Comparison of ENCODE assay signal across 10 mouse cellular contexts in genomic region chr16:10749824-10750223, GRCm38 (mm10). TPM values are rescaled to one million over a fixed set of nuclear protein-coding genes. Genes with fewer than 3 reads are reported as not detected.
DNase-seq lines count a peak whose midpoint lies in the region; ATAC-seq and TF ChIP-seq lines count a peak whose summit lies in the region.
"Had no signal": no experiment of that assay in that cellular context is flagged by ENCODE, and none has a peak within 500 bp of the region (broad histone marks: within the 10 kb centered on the region; RNA-seq: fewer than 3 reads in every experiment).

No protein-coding gene starts in this region.

- peak; percentile 41 for ATAC-seq in heart, embryonic 11.5 days (replicated peaks; ENCODE audit: insufficient number of reproducible peaks, low FRiP score, low TSS enrichment)
- ATAC-seq in neural tube, embryonic 13.5 days (ENCODE audit: low read depth), result peak; percentile 40; the same call in 1 of the 2 replicates
- peak; percentile 59; the same call in 1 of the 2 replicates for ATAC-seq in hindbrain, postnatal 0 days
- peak; percentile 61 for ATAC-seq in stomach, embryonic 15.5 days (ENCODE audit: insufficient read depth, low FRiP score, low read depth)

- H3K27ac ChIP-seq in heart, embryonic 11.5 days (ENCODE audit: low read depth, low read length), result no peak overlapping the region
- no peak overlapping the region for H3K27ac ChIP-seq in heart, adult 2 months
- no peak overlapping the region for H3K27ac ChIP-seq in neural tube, embryonic 13.5 days (replicated peaks)
- 0 out of 2 replicates have a peak overlapping the region, but pooled peaks have one; percentile 26 for H3K27ac ChIP-seq in hindbrain, postnatal 0 days
- H3K27ac ChIP-seq in stomach, embryonic 15.5 days, result peak overlapping the region; percentile 4; the same call in 1 of the 2 replicates
- H3K27ac ChIP-seq: hindbrain, embryonic 15.5 days had no signal

- no peaks in the 10 kb centered on the region for H3K27me3 ChIP-seq in heart, embryonic 11.5 days (ENCODE audit: control insufficient read depth, insufficient read depth, low read length)
- no peaks in the 10 kb centered on the region for H3K27me3 ChIP-seq in heart, adult 2 months (ENCODE audit: control insufficient read depth, insufficient read depth, low read length)
- no peaks in the 10 kb centered on the region for H3K27me3 ChIP-seq in neural tube, embryonic 13.5 days
- no peaks in the 10 kb centered on the region for H3K27me3 ChIP-seq in hindbrain, postnatal 0 days (ENCODE audit: insufficient read depth, low read length)
- no peaks in the 10 kb centered on the region for H3K27me3 ChIP-seq in stomach, embryonic 15.5 days (replicated peaks)
- H3K27me3 ChIP-seq: CH12.LX; hindbrain, embryonic 15.5 days had no signal

- no peaks in the 10 kb centered on the region for H3K36me3 ChIP-seq in heart, embryonic 11.5 days (ENCODE audit: control insufficient read depth, insufficient read depth, low read length)
- no peaks in the 10 kb centered on the region for H3K36me3 ChIP-seq in heart, adult 2 months (ENCODE audit: control insufficient read depth, insufficient read depth, low read length)
- no peaks in the 10 kb centered on the region for H3K36me3 ChIP-seq in neural tube, embryonic 13.5 days
- no peaks in the 10 kb centered on the region for H3K36me3 ChIP-seq in hindbrain, postnatal 0 days (ENCODE audit: insufficient read depth, low read length)
- H3K36me3 ChIP-seq in stomach, embryonic 15.5 days, result no peaks in the 10 kb centered on the region
- H3K36me3 ChIP-seq: hindbrain, embryonic 15.5 days had no signal

- TF ChIP-seq CTCF in heart, adult 2 months (IDR thresholded peaks at IDR 0.05), result no peak
- no peak for TF ChIP-seq CTCF in hindbrain, postnatal 0 days (IDR thresholded peaks at IDR 0.05; ENCODE audit: low read depth)

- TF ChIP-seq EP300 in heart, adult 2 months (IDR thresholded peaks at IDR 0.05; ENCODE audit: insufficient read depth, low read depth, low read length), result no peak

- no peak overlapping the region for H3K4me2 ChIP-seq in heart, embryonic 11.5 days
- H3K4me2 ChIP-seq in neural tube, embryonic 13.5 days, result no peak overlapping the region
- no peak overlapping the region for H3K4me2 ChIP-seq in hindbrain, postnatal 0 days (ENCODE audit: low read depth, low read length)
- no peak overlapping the region for H3K4me2 ChIP-seq in stomach, embryonic 15.5 days
- H3K4me2 ChIP-seq: hindbrain, embryonic 15.5 days had no signal

- no peak overlapping the region for H3K9ac ChIP-seq in heart, embryonic 11.5 days (ENCODE audit: low read depth, low read length)
- H3K9ac ChIP-seq in heart, adult 2 months (ENCODE audit: low read depth, low read length), result no peak overlapping the region
- 0 out of 2 replicates have a peak overlapping the region, but pooled peaks have one; percentile 8 for H3K9ac ChIP-seq in neural tube, embryonic 13.5 days
- no peak overlapping the region for H3K9ac ChIP-seq in hindbrain, postnatal 0 days (replicated peaks; ENCODE audit: low read length)
- H3K9ac ChIP-seq in stomach, embryonic 15.5 days, result no peak overlapping the region
- H3K9ac ChIP-seq: hindbrain, embryonic 15.5 days had no signal

- no peak for DNase-seq in heart, adult 2 months
- no peak for DNase-seq in neural tube, embryonic 10.5 days (ENCODE audit: extremely low spot score, low spot score)
- DNase-seq in hindbrain, postnatal 0 days (ENCODE audit: low spot score), result peak; percentile 53
- no peak for DNase-seq in spleen, postnatal 36 days (ENCODE audit: low spot score in 2 of 2)
- no peak for DNase-seq in spleen, postnatal 14 days (ENCODE audit: low spot score in 2 of 2)

- intact Hi-C loops in heart, adult 2 months (cut with DNase I), result no loop called here

- no peak for TF ChIP-seq POLR2A in heart, adult 2 months (IDR thresholded peaks at IDR 0.05; ENCODE audit: insufficient read depth, low read depth, low read length)

- H3K4me1 ChIP-seq in heart, embryonic 11.5 days (ENCODE audit: control insufficient read depth, insufficient read depth, low read length), result peaks cover 14% of the 10 kb centered on the region
- no peaks in the 10 kb centered on the region for H3K4me1 ChIP-seq in heart, adult 2 months (ENCODE audit: control insufficient read depth, insufficient read depth, low read length)
- H3K4me1 ChIP-seq in neural tube, embryonic 13.5 days (replicated peaks), result peaks cover 7% of the 10 kb centered on the region; the same call in 1 of the 2 replicates
- no peaks in the 10 kb centered on the region for H3K4me1 ChIP-seq in hindbrain, postnatal 0 days (ENCODE audit: insufficient read depth, low read length)
- H3K4me1 ChIP-seq in stomach, embryonic 15.5 days, result peaks cover 10% of the 10 kb centered on the region; the same call in 1 of the 2 replicates

- 34% methylated on average over 7 of the region's 7 CpGs for WGBS in heart, embryonic 11.5 days (ENCODE audit: insufficient replicate concordance)
- WGBS in heart, adult 2 months, result 25% methylated on average over 7 of the region's 7 CpGs
- WGBS in neural tube, embryonic 13.5 days, result 56% methylated on average over 7 of the region's 7 CpGs
- 41% methylated on average over 7 of the region's 7 CpGs for WGBS in hindbrain, postnatal 0 days
- WGBS in stomach, embryonic 15.5 days, result 36% methylated on average over 7 of the region's 7 CpGs

- no peak overlapping the region for H3K4me3 ChIP-seq in heart, embryonic 11.5 days (ENCODE audit: low read depth, low read length)
- H3K4me3 ChIP-seq in heart, adult 2 months, result no peak overlapping the region
- no peak overlapping the region for H3K4me3 ChIP-seq in neural tube, embryonic 13.5 days
- no peak overlapping the region for H3K4me3 ChIP-seq in hindbrain, postnatal 0 days (ENCODE audit: low read length)
- H3K4me3 ChIP-seq in stomach, embryonic 15.5 days (replicated peaks), result no peak overlapping the region
- H3K4me3 ChIP-seq: hindbrain, embryonic 15.5 days had no signal

- no peaks in the 10 kb centered on the region for H3K9me3 ChIP-seq in heart, embryonic 11.5 days (replicated peaks; ENCODE audit: control insufficient read depth, low read length)
- no peaks in the 10 kb centered on the region for H3K9me3 ChIP-seq in neural tube, embryonic 13.5 days
- no peaks in the 10 kb centered on the region for H3K9me3 ChIP-seq in hindbrain, postnatal 0 days (ENCODE audit: low read length)
- H3K9me3 ChIP-seq in stomach, embryonic 15.5 days, result no peaks in the 10 kb centered on the region
- H3K9me3 ChIP-seq: hindbrain, embryonic 15.5 days had no signal

- H3K79me2 ChIP-seq in heart, adult 2 months (replicated peaks; ENCODE audit: control insufficient read depth, insufficient read depth, low read length), result no peaks in the 10 kb centered on the region

RNA-seq across cellular contexts. Expression of gene Socs1, which starts 35.5 kb away (rescaled TPM):
- polyA plus RNA-seq in heart, embryonic 11.5 days (2014; fragmentation: Nextera tagmentation; extraction: Ambion mirVana), result 4.8 and 5.3 TPM in 2 replicates
- under 1 TPM; 0.34 to 0.48 TPM for total RNA-seq in heart, adult 2 months (2021)
- 0.94 and 1.2 TPM in 2 replicates for polyA plus RNA-seq in heart, adult 2 months (2012; rRNA removed)
- polyA plus RNA-seq in neural tube, embryonic 13.5 days (2015; fragmentation: Nextera tagmentation; extraction: Ambion mirVana), result 3.7 and 4.2 TPM in 2 replicates
- total RNA-seq in hindbrain, postnatal 0 days (2014; rRNA removed), result 5.8 and 6.8 TPM in 2 replicates
- polyA plus RNA-seq in hindbrain, postnatal 0 days (2015; fragmentation: Nextera tagmentation; extraction: Ambion mirVana), result 4.4 and 4.8 TPM in 2 replicates
- 9.0 and 10.2 TPM in 2 replicates for polyA plus RNA-seq in stomach, embryonic 15.5 days (2015; fragmentation: Nextera tagmentation; extraction: Ambion mirVana)

RNA-seq across cellular contexts. Expression of gene Tnp2, which starts 38.6 kb away (rescaled TPM):
- polyA plus RNA-seq in heart, embryonic 11.5 days (2014; fragmentation: Nextera tagmentation; extraction: Ambion mirVana), result not detected in 2 replicates
- not detected for total RNA-seq in heart, adult 2 months (2021)
- 4.9 and 6.8 TPM in 2 replicates for polyA plus RNA-seq in heart, adult 2 months (2012; rRNA removed)
- not detected in 2 replicates for polyA plus RNA-seq in neural tube, embryonic 13.5 days (2015; fragmentation: Nextera tagmentation; extraction: Ambion mirVana)
- not detected in 2 replicates for total RNA-seq in hindbrain, postnatal 0 days (2014; rRNA removed)
- polyA plus RNA-seq in hindbrain, postnatal 0 days (2015; fragmentation: Nextera tagmentation; extraction: Ambion mirVana), result not detected in 2 replicates
- polyA plus RNA-seq in stomach, embryonic 15.5 days (2015; fragmentation: Nextera tagmentation; extraction: Ambion mirVana), result not detected in 2 replicates
- polyA plus RNA-seq: hindbrain, embryonic 15.5 days had no signal

RNA-seq across cellular contexts. Expression of gene Prm3, which starts 40.9 kb away (rescaled TPM):
- polyA plus RNA-seq in heart, embryonic 11.5 days (2014; fragmentation: Nextera tagmentation; extraction: Ambion mirVana), result not detected in 2 replicates
- total RNA-seq in heart, adult 2 months (2021), result not detected
- 0.41 TPM in 1 of 2 replicates, not detected in the other for polyA plus RNA-seq in heart, adult 2 months (2012; rRNA removed)
- not detected in 2 replicates for polyA plus RNA-seq in neural tube, embryonic 13.5 days (2015; fragmentation: Nextera tagmentation; extraction: Ambion mirVana)
- total RNA-seq in hindbrain, postnatal 0 days (2014; rRNA removed), result not detected in 2 replicates
- polyA plus RNA-seq in hindbrain, postnatal 0 days (2015; fragmentation: Nextera tagmentation; extraction: Ambion mirVana), result not detected in 2 replicates
- not detected in 2 replicates for polyA plus RNA-seq in stomach, embryonic 15.5 days (2015; fragmentation: Nextera tagmentation; extraction: Ambion mirVana)
- total RNA-seq: CH12.LX had no signal
- polyA plus RNA-seq: hindbrain, embryonic 15.5 days had no signal

RNA-seq across cellular contexts. Expression of gene Prm2, which starts 46.1 kb away (rescaled TPM):
- not detected in 2 replicates for polyA plus RNA-seq in heart, embryonic 11.5 days (2014; fragmentation: Nextera tagmentation; extraction: Ambion mirVana)
- not detected for total RNA-seq in heart, adult 2 months (2021)
- polyA plus RNA-seq in heart, adult 2 months (2012; rRNA removed), result 4.9 and 5.7 TPM in 2 replicates
- polyA plus RNA-seq in neural tube, embryonic 13.5 days (2015; fragmentation: Nextera tagmentation; extraction: Ambion mirVana), result not detected in 2 replicates
- total RNA-seq in hindbrain, postnatal 0 days (2014; rRNA removed), result not detected in 2 replicates
- polyA plus RNA-seq in hindbrain, postnatal 0 days (2015; fragmentation: Nextera tagmentation; extraction: Ambion mirVana), result not detected in 2 replicates
- not detected in 2 replicates for polyA plus RNA-seq in stomach, embryonic 15.5 days (2015; fragmentation: Nextera tagmentation; extraction: Ambion mirVana)
- total RNA-seq: CH12.LX had no signal
- polyA plus RNA-seq: hindbrain, embryonic 15.5 days had no signal

RNA-seq across cellular contexts. Expression of gene Prm1, which starts 55.8 kb away (rescaled TPM):
- not detected in 2 replicates for polyA plus RNA-seq in heart, embryonic 11.5 days (2014; fragmentation: Nextera tagmentation; extraction: Ambion mirVana)
- not detected for total RNA-seq in heart, adult 2 months (2021)
- polyA plus RNA-seq in heart, adult 2 months (2012; rRNA removed), result 4.7 and 5.2 TPM in 2 replicates
- 0.64 TPM in 1 of 2 replicates, not detected in the other for polyA plus RNA-seq in neural tube, embryonic 13.5 days (2015; fragmentation: Nextera tagmentation; extraction: Ambion mirVana)
- not detected in 2 replicates for total RNA-seq in hindbrain, postnatal 0 days (2014; rRNA removed)
- 0.70 TPM in 1 of 2 replicates, not detected in the other for polyA plus RNA-seq in hindbrain, postnatal 0 days (2015; fragmentation: Nextera tagmentation; extraction: Ambion mirVana)
- not detected in 2 replicates for polyA plus RNA-seq in stomach, embryonic 15.5 days (2015; fragmentation: Nextera tagmentation; extraction: Ambion mirVana)
- total RNA-seq: CH12.LX had no signal

Comparison
In these comparisons a context has a peak if more than half of its experiments do, and no peak if none do; other contexts are left out.
1. H3K27ac ChIP-seq: peak in hindbrain, postnatal 0 days (single experiment) and stomach, embryonic 15.5 days (single experiment); none in heart, embryonic 11.5 days (single experiment), heart, adult 2 months (single experiment) and neural tube, embryonic 13.5 days (single experiment).
2. Peak in every context shown above with its lines, with median percentiles within 50 percentile points of each other: ATAC-seq.